Mouse (Mus musculus) MEL (cell line): ENCODE measurements around the gene Gm17651. TPM values are rescaled to one million over a fixed set of nuclear protein-coding genes. Genes with fewer than 3 reads are reported as not detected.

Experiments
- DNase-seq: peaks from one replicate; pipeline ENCODE4 v3.0.0; 2011; ENCODE audit warnings: low read depth, low spot score
- H3K27ac ChIP-seq: 2 replicates; pipeline ENCODE4 v1.5.1; 2012; ENCODE audit warnings: low read depth, mild to moderate bottlenecking, control low read depth, low read length, moderate library complexity; ENCODE audit not compliant: control insufficient read depth
- H3K27me3 ChIP-seq, 2 experiments: fragments of 150-350 bp in 1 of 2; sonication (generic) in 1 of 2; 2 replicates each; pipeline ENCODE4 v1.6.1; 2012; ENCODE audit warnings: low read length in 2 of 2, mild to moderate bottlenecking in 2 of 2, improper control_type of control experiment in 1 of 2, moderate library complexity in 1 of 2; ENCODE audit not compliant: insufficient read depth in 2 of 2, control insufficient read depth in 1 of 2
- H3K36me3 ChIP-seq, 2 experiments: 2 replicates each; pipeline ENCODE4 v1.6.1; 2012 to 2014; ENCODE audit warnings: low read length in 2 of 2, improper control_type of control experiment in 1 of 2, inconsistent platforms in 1 of 2, mild to moderate bottlenecking in 1 of 2; ENCODE audit not compliant: insufficient read depth in 2 of 2, control insufficient read depth in 1 of 2
- H3K4me1 ChIP-seq, 2 experiments: fragments of 150-350 bp in 1 of 2; sonication (generic) in 1 of 2; 2 replicates each; pipeline ENCODE4 v1.6.1; 2012; ENCODE audit warnings: low read length in 2 of 2, improper control_type of control experiment in 1 of 2, mild to moderate bottlenecking in 1 of 2; ENCODE audit not compliant: insufficient read depth in 2 of 2, control insufficient read depth in 1 of 2
- H3K4me3 ChIP-seq, 2 experiments: fragments of 150-350 bp in 1 of 2; sonication (generic) in 1 of 2; 2 replicates each; pipeline ENCODE4 v1.5.1; 2012; ENCODE audit warnings: low read depth in 2 of 2, low read length in 2 of 2, mild to moderate bottlenecking in 2 of 2, moderate library complexity in 2 of 2, control low read depth in 1 of 2, improper control_type of control experiment in 1 of 2; ENCODE audit not compliant: control insufficient read depth in 1 of 2, insufficient read depth in 1 of 2
- H3K79me2 ChIP-seq: 2 replicates; pipeline ENCODE4 v1.6.1; 2012; ENCODE audit warnings: mild to moderate bottlenecking, low read length, moderate library complexity; ENCODE audit not compliant: control insufficient read depth, poor library complexity, insufficient read depth
- H3K9ac ChIP-seq: 2 replicates; pipeline ENCODE4 v1.6.1; 2012; ENCODE audit warnings: low read depth, mild to moderate bottlenecking, control low read depth, low read length, moderate library complexity; ENCODE audit not compliant: control insufficient read depth, poor library complexity, severe bottlenecking
- H3K9me3 ChIP-seq: fragments of 150-350 bp; sonication (generic); replicated peaks from 2 replicates; pipeline ENCODE4 v1.6.1; 2012; ENCODE audit warnings: mild to moderate bottlenecking, low read length, improper control_type of control experiment, moderate library complexity; ENCODE audit not compliant: insufficient read depth
- CHD1 ChIP-seq: IDR thresholded peaks from 2 replicates; pipeline ENCODE4 v1.6.1; 2012; ENCODE audit warnings: low read depth, mild to moderate bottlenecking, inconsistent platforms, low read length, improper control_type of control experiment
- CHD2 ChIP-seq: IDR thresholded peaks from 2 replicates; pipeline ENCODE4 v1.6.1; 2011; ENCODE audit warnings: low read length, improper control_type of control experiment
- E2F4 ChIP-seq: IDR thresholded peaks from 2 replicates; pipeline ENCODE4 v1.6.1; 2011; ENCODE audit warnings: low read depth, low read length, improper control_type of control experiment, borderline replicate concordance
- ELF1 ChIP-seq: IDR thresholded peaks from 2 replicates; pipeline ENCODE4 v1.6.1; 2014; ENCODE audit warnings: low read depth, mild to moderate bottlenecking, inconsistent platforms, low read length, improper control_type of control experiment, moderate library complexity
- EP300 ChIP-seq, 2 experiments: IDR thresholded peaks; 2 replicates each; pipeline ENCODE4 v1.6.1; 2011; ENCODE audit warnings: improper control_type of control experiment in 2 of 2, low read length in 2 of 2, low read depth in 1 of 2, mild to moderate bottlenecking in 1 of 2
- JUND ChIP-seq: IDR thresholded peaks from 2 replicates; pipeline ENCODE4 v1.6.1; 2011; ENCODE audit warnings: low read depth, mild to moderate bottlenecking, improper control_type of control experiment, low read length
- KAT2A ChIP-seq: conservative IDR thresholded peaks from 2 replicates; pipeline ENCODE4 v1.6.1; 2012; ENCODE audit warnings: low read depth, low read length, improper control_type of control experiment, inconsistent platforms
- MAFK ChIP-seq: IDR thresholded peaks from 2 replicates; pipeline ENCODE4 v1.6.1; 2011; ENCODE audit warnings: low read depth, mild to moderate bottlenecking, low read length, improper control_type of control experiment, borderline replicate concordance
- MXI1 ChIP-seq: IDR thresholded peaks from 2 replicates; pipeline ENCODE4 v1.6.1; 2011; ENCODE audit warnings: mild to moderate bottlenecking, low read depth, low read length, improper control_type of control experiment
- MYB ChIP-seq: IDR thresholded peaks from 2 replicates; pipeline ENCODE4 v1.6.1; 2011; ENCODE audit warnings: mild to moderate bottlenecking, low read depth, low read length, improper control_type of control experiment
- MYC ChIP-seq: IDR thresholded peaks from 2 replicates; pipeline ENCODE4 v1.6.1; 2011; ENCODE audit warnings: low read depth, mild to moderate bottlenecking, low read length, improper control_type of control experiment, moderate library complexity
- NELFE ChIP-seq: IDR thresholded peaks from 2 replicates; pipeline ENCODE4 v1.6.1; 2011; ENCODE audit warnings: low read depth, low read length, improper control_type of control experiment
- POLR2A ChIP-seq, 2 experiments: IDR thresholded peaks; 2 replicates each; pipeline ENCODE4 v1.6.1; 2011 to 2012; ENCODE audit warnings: low read length in 2 of 2, mild to moderate bottlenecking in 2 of 2, control low read depth in 1 of 2, improper control_type of control experiment in 1 of 2, low read depth in 1 of 2, moderate library complexity in 1 of 2; ENCODE audit not compliant: control insufficient read depth in 1 of 2, insufficient read depth in 1 of 2, poor library complexity in 1 of 2
- POLR2AphosphoS2 ChIP-seq: IDR thresholded peaks from 2 replicates; pipeline ENCODE4 v1.6.1; 2011; ENCODE audit warnings: low read length, improper control_type of control experiment
- RCOR1 ChIP-seq: IDR thresholded peaks from 2 replicates; pipeline ENCODE4 v1.6.1; 2012; ENCODE audit warnings: low read depth, mild to moderate bottlenecking, inconsistent platforms, low read length, improper control_type of control experiment
- SIN3A ChIP-seq: IDR thresholded peaks from 2 replicates; pipeline ENCODE4 v1.6.1; 2012; ENCODE audit warnings: low read length, improper control_type of control experiment, inconsistent platforms
- SMC3 ChIP-seq: IDR thresholded peaks from 2 replicates; pipeline ENCODE4 v1.6.1; 2011; ENCODE audit warnings: low read depth, low read length, improper control_type of control experiment
- TAL1 ChIP-seq: IDR thresholded peaks from 2 replicates; pipeline ENCODE4 v1.6.1; 2012; ENCODE audit warnings: mild to moderate bottlenecking, inconsistent platforms, low read length, moderate library complexity, mixed read lengths
- UBTF ChIP-seq: IDR thresholded peaks from 2 replicates; pipeline ENCODE4 v1.6.1; 2012; ENCODE audit warnings: low read depth, mild to moderate bottlenecking, inconsistent platforms, low read length, improper control_type of control experiment, moderate library complexity, borderline replicate concordance; ENCODE audit not compliant: insufficient read depth
- USF1 ChIP-seq: IDR thresholded peaks from 2 replicates; pipeline ENCODE4 v1.6.1; 2014; ENCODE audit warnings: low read depth, mild to moderate bottlenecking, inconsistent platforms, low read length, improper control_type of control experiment, moderate library complexity
- USF2 ChIP-seq, 2 experiments: IDR thresholded peaks; 2 replicates each; pipeline ENCODE4 v1.6.1; 2011 to 2012; ENCODE audit warnings: improper control_type of control experiment in 2 of 2, low read length in 2 of 2, borderline replicate concordance in 1 of 2, inconsistent platforms in 1 of 2, low read depth in 1 of 2, mild to moderate bottlenecking in 1 of 2; ENCODE audit not compliant: insufficient read depth in 1 of 2
- ZC3H11A ChIP-seq: IDR thresholded peaks from 2 replicates; pipeline ENCODE4 v1.6.1; 2012; ENCODE audit warnings: low read depth, mild to moderate bottlenecking, inconsistent platforms, low read length, improper control_type of control experiment
- ZNF384 ChIP-seq: IDR thresholded peaks from 2 replicates; pipeline ENCODE4 v1.6.1; 2012; ENCODE audit warnings: low read depth, mild to moderate bottlenecking, inconsistent platforms, low read length, improper control_type of control experiment
- polyA plus RNA-seq, 2 experiments: library from polyadenylated mRNA; stranded (reverse) in 1 of 2; unstranded in 1 of 2; fragments of >175 nt in 1 of 2; fragments of >200 nt in 1 of 2; gene quantifications; 2 replicates each; pipeline versions ENCODE4 v1.2.1 to v1.2.4; 2012; ENCODE audit warnings: low replicate concordance in 2 of 2, low read depth in 1 of 2; ENCODE audit not compliant: insufficient read length in 2 of 2, insufficient read depth in 1 of 2, missing spikeins in 1 of 2
- total RNA-seq: library from RNA; depleted of rRNA; stranded (reverse); fragments of 300-350 nt; gene quantifications from 2 replicates; pipeline ENCODE4 v1.2.3, GENCODE M21; 2012

Gm17651 gene
- total and polyA plus RNA-seq, 3 experiments: not detected

- DNase-seq: no peak
- H3K9ac ChIP-seq: no peak overlapping the region
- H3K9me3 ChIP-seq: no peaks in the 10 kb centered on the region
- H3K36me3 ChIP-seq: peaks cover 0 to 6% of the 10 kb centered on the region in 2 experiments; a peak in 2 of 4 replicates
- H3K27ac ChIP-seq: no peak overlapping the region
- TF ChIP-seq EP300 (IDR thresholded peaks at IDR 0.05; ENCODE audit: low read depth in 1 of 2, low read length in 2 of 2) (no peak), POLR2AphosphoS2 (no peak), ELF1 (no peak), USF1 (no peak), E2F4 (no peak), RCOR1 (no peak), CHD2 (no peak), CHD1 (no peak), MYB (no peak), SIN3A (no peak), NELFE (no peak), ZNF384 (no peak), ZC3H11A (no peak), JUND (no peak), MYC (no peak), UBTF (no peak), MXI1 (no peak), KAT2A (no peak), MAFK (no peak)
- H3K4me1 ChIP-seq: peaks cover 0 to 4% of the 10 kb centered on the region in 2 experiments; a peak in 1 of 4 replicates
- no peak overlapping the region for H3K4me3 ChIP-seq
- no peaks in the 10 kb centered on the region for H3K79me2 ChIP-seq
- H3K27me3 ChIP-seq: peaks cover 2 to 3% of the 10 kb centered on the region in 2 experiments; a peak in 3 of 4 replicates
Measured at GRCm38 (mm10) chr3:97651604-97652003, 22.9 kb downstream of the Gm17651 start.

DNA sequence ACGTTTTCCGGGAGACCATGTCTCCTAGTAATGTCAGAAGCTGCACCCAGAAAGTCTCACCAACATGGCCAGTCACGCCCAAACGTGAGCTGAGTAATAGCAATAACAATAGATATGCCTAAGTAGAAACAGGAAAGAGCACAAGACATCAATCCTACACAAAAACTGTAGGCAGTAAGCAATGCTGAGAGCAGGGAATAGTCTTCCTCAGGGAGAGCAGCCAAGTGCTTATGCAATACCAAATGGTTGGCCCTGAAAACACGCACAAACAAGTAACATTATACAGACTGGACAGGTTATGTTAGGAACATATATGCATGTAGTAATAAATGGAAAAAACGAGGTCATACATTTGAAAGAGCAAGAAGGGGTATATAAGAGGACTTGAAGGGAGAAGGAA lies 25.0 kb downstream of the Gm17651 start:
- H3K27ac ChIP-seq: no peak overlapping the region
- peaks cover 0 to 6% of the 10 kb centered on the region in 2 experiments; a peak in 2 of 4 replicates for H3K36me3 ChIP-seq
- DNase-seq: no peak
- H3K9me3 ChIP-seq: no peaks in the 10 kb centered on the region
- H3K27me3 ChIP-seq: peaks cover 2 to 3% of the 10 kb centered on the region in 2 experiments; a peak in 3 of 4 replicates
- H3K4me1 ChIP-seq: peaks cover 0 to 4% of the 10 kb centered on the region in 2 experiments; a peak in 1 of 4 replicates
- H3K79me2 ChIP-seq: no peaks in the 10 kb centered on the region
- no peak overlapping the region for H3K9ac ChIP-seq
- TF ChIP-seq SMC3 (no peak), POLR2A (IDR thresholded peaks at IDR 0.05; ENCODE audit: control insufficient read depth in 1 of 2, insufficient read depth in 1 of 2, low read depth in 1 of 2, low read length in 2 of 2, poor library complexity in 1 of 2) (no peak), RCOR1 (no peak), MYC (no peak), TAL1 (no peak), CHD1 (no peak), USF2 (IDR thresholded peaks at IDR 0.05; ENCODE audit: borderline replicate concordance in 1 of 2, insufficient read depth in 1 of 2, low read depth in 1 of 2, low read length in 2 of 2) (no peak)
- TF ChIP-seq, all 39 proteins: peak for 0
- no peak overlapping the region for H3K4me3 ChIP-seq
